Mouse (Mus musculus) small intestine, adult 2 months (tissue): ENCODE measurements around the gene Iglon5.

Experiments used
- CTCF ChIP-seq: fragments of 200-500 bp; IDR thresholded peaks from 2 replicates; pipeline ENCODE4 v1.5.1; 2012; ENCODE audit warnings: low read depth, mild to moderate bottlenecking, control low read depth, inconsistent platforms, low read length, moderate library complexity, mixed read lengths; ENCODE audit not compliant: insufficient replicate concordance, insufficient read length; ENCODE audit errors: extremely low read depth
- POLR2A ChIP-seq: fragments of 200-500 bp; IDR thresholded peaks from 2 replicates; pipeline ENCODE4 v1.6.1; 2012; ENCODE audit warnings: low read depth, mild to moderate bottlenecking, control low read depth, inconsistent platforms, low read length, moderate library complexity

- TF ChIP-seq CTCF: no peak
- TF ChIP-seq POLR2A: no peak
Observed at GRCm38 (mm10) chr7:43447801-43448200, 42.1 kb downstream of the Iglon5 start.
